Mouse (Mus musculus): ENCODE data around the gene Pom121l12. TPM values are rescaled to one million over a fixed set of nuclear protein-coding genes. Genes with fewer than 3 reads are reported as not detected.

Gene Pom121l12
- not detected for total RNA-seq (2021)

GRCm38 (mm10) chr11:14598976-14599375, at the start of gene Pom121l12:
TSS of gene Pom121l12 (plus strand) at chr11:14599276.
- intact Hi-C loops (cut with DNase I) = no loop called here
- no peak for DNase-seq (ENCODE audit: low spot score)

GRCm38 (mm10) chr11:14611859-14612258, 12.8 kb downstream of the Pom121l12 start:
- DNase-seq (ENCODE audit: low spot score) = no peak
- intact Hi-C loops (cut with DNase I) = no loop called here

All from heart, postnatal 25 days (tissue).